Mouse (Mus musculus) neural tube, embryonic 11.5 days (tissue): ENCODE measurements around the gene Scn10a. TPM values are rescaled to one million over a fixed set of nuclear protein-coding genes. Genes with fewer than 3 reads are reported as not detected.
A peak's percentile ranks its signal among the peaks of the same experiment; 100 is the strongest.

Experiments used
- ATAC-seq: fragments of 200-750 bp; cut with Nextera tagmentation; 2 replicates; pipeline ENCODE4 v1.8.0; 2017; ENCODE audit warnings: moderate number of reproducible peaks, mild to moderate bottlenecking, moderate TSS enrichment, moderate library complexity; ENCODE audit not compliant: insufficient read depth, low FRiP score, low TSS enrichment
- DNase-seq: peaks from one replicate; pipeline ENCODE4 v3.0.0-alpha.2; 2015; ENCODE audit warnings: low spot score
- H3K27ac ChIP-seq: fragments of 300-500 bp; sonication (generic); 2 replicates; pipeline ENCODE4 v1.5.1; 2014; ENCODE audit warnings: low read depth, mild to moderate bottlenecking, low read length
- H3K27me3 ChIP-seq: fragments of 300-500 bp; sonication (generic); 2 replicates; pipeline ENCODE4 v1.6.1; 2014; ENCODE audit warnings: mild to moderate bottlenecking, low read length, mixed read lengths; ENCODE audit not compliant: control insufficient read depth, insufficient read depth
- H3K36me3 ChIP-seq: fragments of 300-500 bp; sonication (generic); 2 replicates; pipeline ENCODE4 v1.6.1; 2014; ENCODE audit warnings: mild to moderate bottlenecking, low read length, moderate library complexity, mixed read lengths; ENCODE audit not compliant: control insufficient read depth, insufficient read depth
- H3K4me1 ChIP-seq: fragments of 300-500 bp; sonication (generic); 2 replicates; pipeline ENCODE4 v1.6.1; 2014; ENCODE audit warnings: low read length, mixed read lengths; ENCODE audit not compliant: control insufficient read depth, insufficient read depth
- H3K4me2 ChIP-seq: fragments of 300-500 bp; sonication (generic); 2 replicates; pipeline ENCODE4 v1.6.1; 2014; ENCODE audit warnings: low read depth, mild to moderate bottlenecking, moderate library complexity
- H3K4me3 ChIP-seq: fragments of 300-500 bp; sonication (generic); 2 replicates; pipeline ENCODE4 v1.5.1; 2014; ENCODE audit warnings: low read depth, low read length
- H3K9ac ChIP-seq: fragments of 300-500 bp; sonication (generic); 2 replicates; pipeline ENCODE4 v1.6.1; 2014; ENCODE audit warnings: mild to moderate bottlenecking, low read length
- H3K9me3 ChIP-seq: fragments of 300-500 bp; sonication (generic); 2 replicates; pipeline ENCODE4 v1.6.1; 2016; ENCODE audit warnings: low read length; ENCODE audit not compliant: control insufficient read depth
- WGBS: fragments of 180-500 bp; shearing (Covaris S2); extraction: QIAGEN DNeasy Blood & Tissue Kit; methylation state at CpG from one replicate; pipeline ENCODE4 v1.1.7; 2014; 5-methylcytosine and 5-hydroxymethylcytosine counted together
- polyA plus RNA-seq: library from polyadenylated mRNA; unstranded; fragments of >200 nt; fragmentation: Nextera tagmentation; extraction: Ambion mirVana; gene quantifications from 2 replicates; pipeline ENCODE4 v1.2.1, GENCODE M21; 2014

Gene Scn10a
- polyA plus RNA-seq, 1 experiment from 2014 or later, result 0.62 TPM

DNA sequence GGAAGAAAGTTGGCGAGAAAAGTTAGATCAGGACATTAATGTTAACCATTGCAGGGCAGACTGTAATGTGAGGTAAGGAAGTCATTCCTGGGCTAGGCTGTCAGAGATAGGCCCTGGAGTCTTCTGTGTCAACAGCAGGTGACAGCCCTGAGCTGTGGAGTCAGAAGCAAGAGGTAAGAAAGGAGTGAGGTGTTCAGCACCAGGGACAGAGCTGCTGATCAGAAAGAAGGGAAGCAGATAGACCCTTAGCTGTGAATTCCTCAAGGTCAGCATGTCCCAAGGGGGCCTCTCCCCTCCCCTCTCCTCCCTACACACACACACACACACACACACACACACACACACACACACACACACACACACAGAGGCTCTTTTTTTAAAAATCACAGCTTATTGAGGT, 55.0 kb downstream of the Scn10a start:
- DNase-seq (no peak), ATAC-seq (no peak)
- H3K9ac ChIP-seq, result no peak overlapping the region
- H3K27me3 ChIP-seq, result no peaks in the 10 kb centered on the region
- no peaks in the 10 kb centered on the region for H3K36me3 ChIP-seq
- H3K4me2 ChIP-seq, result no peak overlapping the region
- H3K27ac ChIP-seq, result no peak overlapping the region
- no peaks in the 10 kb centered on the region for H3K4me1 ChIP-seq
- no peak overlapping the region for H3K4me3 ChIP-seq
- no peaks in the 10 kb centered on the region for H3K9me3 ChIP-seq
- WGBS, result 66% methylated on average over 1 of the region's 1 CpGs

DNA sequence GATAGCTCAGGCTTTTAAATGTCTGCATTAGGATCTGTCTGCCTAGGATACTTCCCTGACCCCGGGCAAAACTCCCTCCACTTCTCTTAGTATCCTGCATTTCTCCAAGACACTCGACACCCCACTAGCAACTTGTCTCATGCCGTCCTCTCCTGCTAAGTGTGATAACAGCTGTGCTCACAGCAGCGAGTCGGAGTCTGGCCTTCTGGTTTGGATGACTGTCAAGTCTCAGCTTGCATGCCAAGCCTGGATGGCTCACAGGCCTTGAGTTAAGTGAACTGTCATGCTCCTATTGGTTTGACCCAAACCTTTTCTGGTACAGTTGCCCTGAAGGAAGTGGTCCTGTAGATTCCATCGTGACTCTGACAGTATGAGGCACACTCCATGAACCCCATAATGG, 63.0 kb downstream of the Scn10a start:
- ATAC-seq (no peak), DNase-seq (no peak)
- no peaks in the 10 kb centered on the region for H3K36me3 ChIP-seq
- no peaks in the 10 kb centered on the region for H3K27me3 ChIP-seq
- 54% methylated on average over 6 of the region's 6 CpGs for WGBS
- H3K9me3 ChIP-seq, result no peaks in the 10 kb centered on the region
- no peak overlapping the region for H3K9ac ChIP-seq
- no peak overlapping the region for H3K4me3 ChIP-seq
- H3K4me1 ChIP-seq, result no peaks in the 10 kb centered on the region
- H3K4me2 ChIP-seq, result no peak overlapping the region
- H3K27ac ChIP-seq, result no peak overlapping the region

- Histone ChIP-seq H3K4me2 (no peak overlapping the region), H3K27me3 (no peaks in the 10 kb centered on the region), H3K4me1 (no peaks in the 10 kb centered on the region), H3K27ac (no peak overlapping the region), H3K9ac (no peak overlapping the region), H3K36me3 (no peaks in the 10 kb centered on the region), H3K4me3 (no peak overlapping the region), H3K9me3 (no peaks in the 10 kb centered on the region)
- ATAC-seq (no peak), DNase-seq (no peak)
- WGBS, result 63% methylated on average over 5 of the region's 5 CpGs
Measured at GRCm38 (mm10) chr9:119653758-119654157, 65.4 kb downstream of the Scn10a start.

GRCm38 (mm10) chr9:119646942-119647547, 72.1 kb downstream of the Scn10a start:
- Histone ChIP-seq H3K9me3 (no peaks in the 10 kb centered on the region), H3K9ac (no peak overlapping the region), H3K4me2 (no peak overlapping the region), H3K4me1 (no peaks in the 10 kb centered on the region), H3K27me3 (no peaks in the 10 kb centered on the region), H3K36me3 (no peaks in the 10 kb centered on the region), H3K27ac (no peak overlapping the region), H3K4me3 (no peak overlapping the region)
- DNase-seq, result peak; percentile 68
- 65% methylated on average over 8 of the region's 8 CpGs for WGBS
- ATAC-seq, result no peak

- no peak overlapping the region for H3K4me2 ChIP-seq
- no peaks in the 10 kb centered on the region for H3K36me3 ChIP-seq
- WGBS, result 90% methylated on average over 6 of the region's 6 CpGs
- no peak for DNase-seq
- no peak overlapping the region for H3K9ac ChIP-seq
- H3K9me3 ChIP-seq, result no peaks in the 10 kb centered on the region
- no peak for ATAC-seq
- H3K27me3 ChIP-seq, result no peaks in the 10 kb centered on the region
- H3K4me1 ChIP-seq, result no peaks in the 10 kb centered on the region
- H3K27ac ChIP-seq, result no peak overlapping the region
- H3K4me3 ChIP-seq, result no peak overlapping the region
Measured at GRCm38 (mm10) chr9:119641985-119642384, 77.1 kb downstream of the Scn10a start.

DNA sequence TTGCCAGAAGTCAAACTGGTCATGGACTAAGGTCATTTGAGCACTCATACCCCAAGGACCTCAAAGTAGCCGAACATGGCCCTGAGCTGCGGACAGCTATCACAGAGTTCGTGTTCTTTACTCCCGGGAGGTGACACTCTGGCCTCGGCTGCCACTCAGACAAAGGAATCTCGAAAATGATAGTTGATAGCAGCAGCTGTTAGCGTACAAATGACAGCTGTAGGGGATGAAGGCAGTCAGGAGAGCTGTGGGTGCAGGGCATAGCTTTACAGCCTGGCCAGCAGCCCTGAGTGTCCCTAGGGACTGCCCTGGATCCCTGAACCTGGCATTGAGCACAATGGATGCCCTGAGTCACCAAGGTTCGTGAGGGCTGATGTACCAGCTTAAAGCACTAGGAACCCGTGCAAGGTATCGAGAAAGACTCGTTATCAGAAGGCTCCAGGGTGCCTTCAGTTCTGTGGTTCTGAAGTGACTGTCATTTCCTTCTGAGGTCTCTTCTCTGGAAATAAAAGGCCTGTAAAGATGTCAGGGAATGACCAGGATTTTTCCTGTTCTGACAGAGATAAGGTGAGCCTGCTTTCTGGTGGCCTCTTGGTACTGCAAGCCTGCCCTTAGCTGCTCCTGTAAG, 84.8 kb downstream of the Scn10a start:
- 72% methylated on average over 11 of the region's 11 CpGs for WGBS
- Histone ChIP-seq H3K36me3 (no peaks in the 10 kb centered on the region), H3K4me3 (no peak overlapping the region), H3K9ac (no peak overlapping the region), H3K27ac (no peak overlapping the region), H3K4me1 (0 out of 2 replicates have a peak, but pooled peaks cover 3% of the 10 kb centered on the region), H3K4me2 (no peak overlapping the region), H3K9me3 (no peaks in the 10 kb centered on the region), H3K27me3 (no peaks in the 10 kb centered on the region)
- ATAC-seq (no peak), DNase-seq (no peak)

- no peak for ATAC-seq
- Histone ChIP-seq H3K27ac (no peak overlapping the region), H3K27me3 (no peaks in the 10 kb centered on the region), H3K4me3 (no peak overlapping the region), H3K9ac (no peak overlapping the region), H3K4me2 (no peak overlapping the region), H3K36me3 (no peaks in the 10 kb centered on the region), H3K4me1 (0 out of 2 replicates have a peak, but pooled peaks cover 3% of the 10 kb centered on the region), H3K9me3 (no peaks in the 10 kb centered on the region)
- WGBS, result 86% methylated on average over 5 of the region's 5 CpGs
- no peak for DNase-seq
Measured at GRCm38 (mm10) chr9:119633475-119633874, 85.6 kb downstream of the Scn10a start.

- H3K36me3 ChIP-seq, result no peaks in the 10 kb centered on the region
- no peak overlapping the region for H3K4me2 ChIP-seq
- H3K4me1 ChIP-seq, result 0 out of 2 replicates have a peak, but pooled peaks cover 3% of the 10 kb centered on the region
- H3K27ac ChIP-seq, result no peak overlapping the region
- no peak overlapping the region for H3K4me3 ChIP-seq
- no peak for ATAC-seq
- H3K27me3 ChIP-seq, result no peaks in the 10 kb centered on the region
- H3K9ac ChIP-seq, result no peak overlapping the region
- DNase-seq, result no peak
- WGBS, result 62% methylated on average over 12 of the region's 12 CpGs
- no peaks in the 10 kb centered on the region for H3K9me3 ChIP-seq
Measured at GRCm38 (mm10) chr9:119632801-119633200, 86.3 kb downstream of the Scn10a start.

DNA sequence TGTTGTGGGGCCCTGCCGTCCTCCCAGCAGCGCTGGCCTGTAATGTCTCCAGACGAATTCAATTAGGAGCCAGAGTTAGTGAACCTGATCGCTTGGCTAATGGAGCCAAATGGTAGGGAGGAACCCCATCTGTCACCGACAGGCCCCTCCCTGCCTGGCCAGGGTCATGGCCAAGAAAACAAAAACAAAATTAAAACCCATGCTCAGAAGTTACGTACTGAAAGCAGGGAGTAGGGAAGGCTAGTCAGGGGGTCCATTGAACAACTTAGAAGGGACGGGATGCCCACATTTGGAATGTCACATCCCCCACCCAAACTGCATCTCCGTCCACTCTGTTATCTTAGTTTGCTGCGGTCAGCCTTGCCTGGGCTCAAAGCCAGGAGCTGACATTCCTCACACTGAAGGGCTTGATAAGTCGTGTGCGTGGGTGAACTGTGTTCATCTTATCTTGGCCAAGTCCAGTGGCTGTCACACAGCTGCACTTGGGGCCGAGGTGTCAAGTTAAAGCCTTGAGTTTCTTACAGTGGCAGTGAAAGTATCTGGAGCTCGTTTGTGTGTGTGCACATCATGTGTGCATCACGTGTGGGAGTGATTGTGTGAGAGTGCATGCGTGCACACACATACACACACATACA, 87.1 kb downstream of the Scn10a start:
- ATAC-seq, result 0 out of 2 replicates have a peak, but pooled peaks have one; percentile 23
- 0 out of 2 replicates have a peak, but pooled peaks cover 3% of the 10 kb centered on the region for H3K4me1 ChIP-seq
- H3K36me3 ChIP-seq, result no peaks in the 10 kb centered on the region
- H3K4me2 ChIP-seq, result no peak overlapping the region
- H3K9me3 ChIP-seq, result no peaks in the 10 kb centered on the region
- 46% methylated on average over 15 of the region's 15 CpGs for WGBS
- no peak for DNase-seq
- H3K27ac ChIP-seq, result no peak overlapping the region
- H3K27me3 ChIP-seq, result no peaks in the 10 kb centered on the region
- H3K4me3 ChIP-seq, result no peak overlapping the region
- no peak overlapping the region for H3K9ac ChIP-seq
